Mouse (Mus musculus) lung, postnatal 0 days (tissue): ENCODE data around the gene Iscu.

Experiments
- CTCF ChIP-seq: IDR thresholded peaks from 2 replicates; pipeline ENCODE4 v1.5.1; 2016; ENCODE audit warnings: antibody characterized with exemption, mild to moderate bottlenecking
- EP300 ChIP-seq: IDR thresholded peaks from 2 replicates; pipeline ENCODE4 v1.6.1; 2016; ENCODE audit warnings: antibody characterized with exemption, mild to moderate bottlenecking, control low read depth

GRCm38 (mm10) chr5:113790453-113791196, 18.1 kb downstream of the Iscu start:
- TF ChIP-seq CTCF (no peak), EP300 (no peak)
